Mouse (Mus musculus) ES-Bruce4 (cell line): ENCODE data around the gene Iqcm. TPM values are rescaled to one million over a fixed set of nuclear protein-coding genes. Genes with fewer than 3 reads are reported as not detected.
"Not testable (repeated sequence)": the region's sequence is repeated elsewhere in the genome, so short reads cannot be mapped to it uniquely, and the experiment has no call there.

Experiments used
- H3K27ac ChIP-seq: 2 replicates; pipeline ENCODE4 v1.5.1; 2012; ENCODE audit warnings: low read length, inconsistent platforms; ENCODE audit not compliant: insufficient read depth
- H3K27me3 ChIP-seq: 2 replicates; pipeline ENCODE4 v1.6.1; 2012; ENCODE audit warnings: mild to moderate bottlenecking, low read length, inconsistent platforms; ENCODE audit not compliant: control insufficient read depth, poor library complexity, insufficient read depth, severe bottlenecking
- H3K36me3 ChIP-seq: 2 replicates; pipeline ENCODE4 v1.6.1; 2012; ENCODE audit warnings: inconsistent platforms, mild to moderate bottlenecking, low read length, moderate library complexity; ENCODE audit not compliant: control insufficient read depth, poor library complexity, insufficient read depth, severe bottlenecking
- H3K4me1 ChIP-seq: one replicate; pipeline ENCODE4 v1.8.1; 2011; ENCODE audit warnings: low read length; ENCODE audit not compliant: control insufficient read depth, insufficient read depth
- H3K4me3 ChIP-seq: 2 replicates; pipeline ENCODE4 v1.5.1; 2011; ENCODE audit warnings: low read depth, mild to moderate bottlenecking, low read length
- H3K9ac ChIP-seq: 2 replicates; pipeline ENCODE4 v1.6.1; 2012; ENCODE audit warnings: low read depth, mild to moderate bottlenecking, inconsistent platforms; ENCODE audit not compliant: poor library complexity, severe bottlenecking
- H3K9me3 ChIP-seq: replicated peaks from 2 replicates; pipeline ENCODE4 v1.6.1; 2012; ENCODE audit warnings: mild to moderate bottlenecking, low read length, inconsistent platforms; ENCODE audit not compliant: control insufficient read depth, poor library complexity, insufficient read depth, severe bottlenecking
- CTCF ChIP-seq: IDR thresholded peaks from one replicate; pipeline ENCODE4 v1.8.1; 2011; ENCODE audit warnings: low read depth, low read length
- EP300 ChIP-seq: IDR thresholded peaks from 2 replicates; pipeline ENCODE4 v1.6.1; 2011; ENCODE audit warnings: low read depth, low read length; ENCODE audit not compliant: insufficient read depth
- POLR2A ChIP-seq: IDR thresholded peaks from one replicate; pipeline ENCODE4 v1.8.1; 2011; ENCODE audit warnings: low read length; ENCODE audit not compliant: insufficient read depth
- polyA plus RNA-seq: library from polyadenylated mRNA; stranded (reverse); fragments of >200 nt; gene quantifications from 2 replicates; pipeline ENCODE4 v1.2.4, GENCODE M21; 2011; ENCODE audit warnings: low read depth; ENCODE audit not compliant: missing spikeins, insufficient read depth, insufficient read length

Gene Iqcm
- not detected in 2 replicates for polyA plus RNA-seq

GRCm38 (mm10) chr8:75448394-75448793 lies at the start of gene Iqcm:
Gene Iqcm, plus strand, starts transcription at chr8:75448694.
- no peak within 1 kb of the TSS for H3K4me3 ChIP-seq
- no peaks in the 10 kb centered on the region for H3K27me3 ChIP-seq
- H3K9ac ChIP-seq = no peak within 1 kb of the TSS
- no peaks in the 10 kb centered on the region for H3K4me1 ChIP-seq
- no peak within 1 kb of the TSS for H3K27ac ChIP-seq
- H3K36me3 ChIP-seq = no peaks in the 10 kb centered on the region
- peaks cover 14% of the 10 kb centered on the region for H3K9me3 ChIP-seq
- TF ChIP-seq EP300 (no peak), POLR2A (no peak), CTCF (no peak)

GRCm38 (mm10) chr8:75406489-75406888 lies 42.0 kb upstream of the Iqcm start, which contains the start of gene Gm10358:
Gene Gm10358, minus strand, starts transcription at chr8:75406589.
- H3K4me1 ChIP-seq = no peaks in the 10 kb centered on the region
- H3K4me3 ChIP-seq = no peak within 1 kb of the TSS
- no peaks in the 10 kb centered on the region for H3K36me3 ChIP-seq
- no peak within 1 kb of the TSS for H3K9ac ChIP-seq
- H3K27me3 ChIP-seq = no peaks in the 10 kb centered on the region
- TF ChIP-seq EP300 (no peak), POLR2A (no peak), CTCF (no peak)
- H3K27ac ChIP-seq = no peak within 1 kb of the TSS
- H3K9me3 ChIP-seq = no peaks in the 10 kb centered on the region

- Histone ChIP-seq H3K27ac (peak overlapping the region; percentile 79), H3K9me3 (peaks cover 23% of the 10 kb centered on the region)
- H3K36me3 ChIP-seq, H3K4me1 ChIP-seq, H3K4me3 ChIP-seq, H3K9ac ChIP-seq, H3K27me3 ChIP-seq: not testable (repeated sequence)
- 0 out of 2 replicates have a peak, but pooled peaks have one; percentile 6 for TF ChIP-seq EP300
These were observed 32.8 kb upstream of the Iqcm start for GRCm38 (mm10) chr8:75415696-75416095.

- Histone ChIP-seq H3K4me3 (no peak overlapping the region), H3K9ac (no peak overlapping the region), H3K27me3 (no peaks in the 10 kb centered on the region), H3K9me3 (no peaks in the 10 kb centered on the region), H3K4me1 (no peaks in the 10 kb centered on the region), H3K36me3 (no peaks in the 10 kb centered on the region), H3K27ac (no peak overlapping the region)
- TF ChIP-seq CTCF (no peak), POLR2A (no peak), EP300 (no peak)
These were observed 28.3 kb downstream of the Iqcm start for GRCm38 (mm10) chr8:75476756-75477155.

GRCm38 (mm10) chr8:75489035-75489678 lies 40.7 kb downstream of the Iqcm start:
- H3K9me3 ChIP-seq = no peaks in the 10 kb centered on the region
- no peaks in the 10 kb centered on the region for H3K27me3 ChIP-seq
- H3K4me3 ChIP-seq = no peak overlapping the region
- TF ChIP-seq POLR2A (no peak), EP300 (no peak), CTCF (no peak)
- H3K4me1 ChIP-seq = no peaks in the 10 kb centered on the region
- H3K9ac ChIP-seq = no peak overlapping the region
- H3K36me3 ChIP-seq = no peaks in the 10 kb centered on the region
- H3K27ac ChIP-seq = no peak overlapping the region

- Histone ChIP-seq H3K27ac (no peak overlapping the region), H3K9me3 (0 out of 2 replicates have a peak, but pooled peaks cover 2% of the 10 kb centered on the region), H3K9ac (no peak overlapping the region), H3K36me3 (no peaks in the 10 kb centered on the region), H3K4me3 (no peak overlapping the region), H3K4me1 (no peaks in the 10 kb centered on the region), H3K27me3 (no peaks in the 10 kb centered on the region)
- TF ChIP-seq EP300 = no peak
- no peak for TF ChIP-seq CTCF
- no peak for TF ChIP-seq POLR2A
These were observed 60.8 kb downstream of the Iqcm start for GRCm38 (mm10) chr8:75509299-75509698.
